Mouse (Mus musculus): Measurements from ENCODE around the gene Tmem217.

DNA sequence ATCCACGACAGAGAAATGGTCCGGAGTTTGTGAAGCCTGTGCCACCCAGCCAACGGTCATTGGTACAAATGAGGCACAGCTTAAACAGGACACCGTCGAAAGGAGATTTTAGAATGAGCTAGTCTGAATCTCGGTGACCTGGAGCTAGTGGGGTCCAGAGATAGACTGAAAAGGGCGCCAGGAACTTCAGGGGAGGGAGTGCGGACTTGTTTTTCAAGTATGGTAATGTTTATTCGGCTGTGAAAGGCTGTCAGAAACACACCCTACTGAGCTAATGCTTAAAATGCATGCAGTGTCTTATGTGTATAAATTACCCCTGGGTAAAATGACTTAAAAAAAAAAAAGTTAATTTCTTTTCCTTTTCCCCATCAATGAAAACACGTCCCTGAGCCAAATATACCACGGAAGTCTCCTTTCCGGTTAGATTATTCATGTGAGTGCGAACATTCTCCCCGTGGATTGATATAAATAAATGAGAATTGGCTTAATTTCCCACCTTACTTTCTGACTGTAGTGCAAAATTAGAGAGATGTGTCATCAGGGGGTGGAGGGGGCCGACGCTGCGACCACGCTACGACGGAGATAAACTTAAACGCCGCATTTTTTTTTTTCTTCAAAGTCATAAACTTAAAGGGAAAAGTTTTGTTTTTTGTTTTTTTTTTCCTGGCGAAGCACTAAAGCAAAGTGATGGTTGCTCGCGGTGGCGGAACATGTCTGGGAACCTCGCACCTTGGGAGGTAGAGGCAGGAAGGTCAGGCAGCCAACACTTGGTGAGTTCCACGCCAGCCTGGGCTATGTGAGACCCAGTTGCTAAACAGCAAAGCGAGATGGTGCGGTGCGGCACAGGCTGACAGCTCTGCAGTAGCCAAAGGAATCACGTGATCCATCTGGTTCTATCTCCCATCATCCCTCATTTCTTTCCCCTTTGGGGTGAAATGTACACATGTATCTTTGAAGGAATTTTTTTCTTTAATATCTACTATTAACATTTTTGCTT, 49.2 kb downstream of the Tmem217 start:
- TF ChIP-seq POLR2A (IDR thresholded peaks at IDR 0.05; ENCODE audit: control insufficient read depth, low read depth, low read length) (no peak), CTCF (IDR thresholded peaks at IDR 0.05; ENCODE audit: control insufficient read depth, insufficient read depth, insufficient replicate concordance, low read depth, low read length) (no peak)

Measured in testis, adult 2 months (tissue).